Mouse (Mus musculus) thymus, adult 2 months (tissue): ENCODE measurements around the gene Synpo2l. TPM values are rescaled to one million over a fixed set of nuclear protein-coding genes. Genes with fewer than 3 reads are reported as not detected.
A peak's percentile ranks its signal among the peaks of the same experiment; 100 is the strongest.

Source experiments
- DNase-seq: peaks from one replicate; pipeline ENCODE4 v3.0.0; 2021
- H3K27ac ChIP-seq: fragments of 200-500 bp; 2 replicates; pipeline ENCODE4 v1.5.1; 2012; ENCODE audit warnings: low read length, control low read depth; ENCODE audit not compliant: control insufficient read depth, insufficient read depth
- H3K27me3 ChIP-seq: fragments of 200-500 bp; 2 replicates; pipeline ENCODE4 v1.6.1; 2012; ENCODE audit warnings: mild to moderate bottlenecking, low read length, moderate library complexity, mixed read lengths; ENCODE audit not compliant: control insufficient read depth, insufficient read depth
- H3K36me3 ChIP-seq: fragments of 200-500 bp; 2 replicates; pipeline ENCODE4 v1.6.1; 2012; ENCODE audit warnings: mild to moderate bottlenecking, low read length, moderate library complexity; ENCODE audit not compliant: control insufficient read depth, insufficient read depth
- H3K4me1 ChIP-seq: fragments of 200-500 bp; replicated peaks from 2 replicates; pipeline ENCODE4 v1.6.1; 2012; ENCODE audit warnings: low read length; ENCODE audit not compliant: control insufficient read depth, insufficient read depth
- H3K4me3 ChIP-seq: fragments of 200-500 bp; 2 replicates; pipeline ENCODE4 v1.5.1; 2012; ENCODE audit warnings: mild to moderate bottlenecking, low read length, control low read depth, moderate library complexity; ENCODE audit not compliant: control insufficient read depth, insufficient read depth
- CTCF ChIP-seq: fragments of 200-500 bp; IDR thresholded peaks from 2 replicates; pipeline ENCODE4 v1.5.1; 2012; ENCODE audit warnings: mild to moderate bottlenecking, control low read depth, low read length, moderate library complexity, borderline replicate concordance; ENCODE audit not compliant: control insufficient read depth, poor library complexity, insufficient read depth; ENCODE audit errors: extremely low read depth
- POLR2A ChIP-seq: fragments of 200-500 bp; IDR thresholded peaks from 2 replicates; pipeline ENCODE4 v1.6.1; 2012; ENCODE audit warnings: mild to moderate bottlenecking, low read length, control low read depth, moderate library complexity; ENCODE audit not compliant: control insufficient read depth, poor library complexity, insufficient read depth; ENCODE audit errors: extremely low read depth
- WGBS: fragments of 180-500 bp; shearing (Covaris S2); methylation state at CpG from one replicate; pipeline ENCODE4 v1.1.7; 2018; 5-methylcytosine and 5-hydroxymethylcytosine counted together
- polyA plus RNA-seq: library from polyadenylated mRNA; depleted of rRNA; stranded (reverse); fragments of >200 nt; gene quantifications from 2 replicates; pipeline ENCODE4 v1.2.3, GENCODE M21; 2012

Gene Synpo2l
- polyA plus RNA-seq, 1 experiment: 2.8 TPM

DNA sequence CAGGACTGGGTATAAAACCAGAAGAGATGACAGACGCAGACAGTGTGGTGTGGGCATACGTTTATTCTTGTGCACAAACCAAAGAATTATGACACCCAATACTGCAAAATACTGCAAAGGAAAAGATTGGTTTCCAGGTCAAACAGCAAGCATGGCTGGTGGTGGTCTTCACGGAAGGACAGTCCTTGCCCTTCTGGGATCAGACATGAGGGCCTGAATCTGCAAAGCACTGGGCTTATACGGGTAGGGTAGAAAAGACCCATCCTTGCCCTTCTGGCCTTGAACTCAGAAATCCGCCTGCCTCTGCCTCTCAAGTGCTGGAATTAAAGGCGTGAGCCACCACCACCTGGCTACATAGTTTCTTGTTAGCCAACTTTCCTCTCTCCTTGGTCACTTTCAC is 9.3 kb downstream of the Synpo2l start:
- Histone ChIP-seq H3K36me3 (no peaks in the 10 kb centered on the region), H3K27ac (no peak overlapping the region), H3K27me3 (no peaks in the 10 kb centered on the region), H3K4me1 (peaks cover 9% of the 10 kb centered on the region), H3K4me3 (no peak overlapping the region)
- DNase-seq: no peak
- TF ChIP-seq CTCF (no peak), POLR2A (no peak)
- 95% methylated on average over 6 of the region's 6 CpGs for WGBS

DNA sequence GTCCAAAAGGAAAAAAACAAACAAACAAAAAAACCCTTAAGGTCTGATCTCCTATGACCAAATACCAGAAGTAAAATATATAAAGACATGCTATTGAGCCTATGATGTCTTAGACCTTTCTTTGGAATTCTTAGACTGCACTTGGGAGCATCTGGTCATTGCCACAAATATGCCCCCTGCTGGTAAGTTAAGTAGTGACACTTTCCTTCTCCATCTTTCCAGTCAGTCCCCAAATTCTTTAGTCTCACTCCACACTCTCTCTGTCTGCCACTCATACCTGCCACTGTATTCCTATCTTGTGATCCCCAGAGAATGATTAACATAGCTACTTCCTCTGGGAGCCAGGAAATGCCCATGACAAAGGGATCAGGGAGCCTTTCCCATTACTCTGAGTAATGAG is 9.8 kb downstream of the Synpo2l start:
- Histone ChIP-seq H3K27me3 (no peaks in the 10 kb centered on the region), H3K36me3 (no peaks in the 10 kb centered on the region), H3K4me3 (no peak overlapping the region), H3K4me1 (peaks cover 9% of the 10 kb centered on the region; the same call in 1 of the 2 replicates), H3K27ac (no peak overlapping the region)
- peak; percentile 30 for DNase-seq
- TF ChIP-seq POLR2A (no peak), CTCF (no peak)

DNA sequence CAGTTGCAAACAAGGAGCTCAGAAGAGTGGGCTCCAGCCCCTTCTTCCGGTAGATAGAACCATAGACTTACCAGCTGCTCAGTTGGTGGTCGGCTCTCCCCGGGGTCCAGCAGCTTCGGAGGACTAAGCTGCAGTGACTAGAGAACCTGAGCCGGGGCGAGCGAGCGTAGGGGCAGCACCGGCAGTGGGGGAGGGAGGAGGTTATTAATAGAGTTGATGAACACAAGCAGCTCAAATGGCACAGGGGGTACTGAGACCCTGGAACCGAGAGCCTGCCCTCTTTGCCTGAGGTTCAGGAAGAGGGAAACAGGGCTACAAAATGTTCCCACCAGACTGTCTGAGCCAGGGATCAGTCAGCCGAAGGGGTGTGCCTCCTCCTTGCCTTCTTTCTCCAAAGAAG is 11.8 kb downstream of the Synpo2l start, which contains the start of gene Myoz1:
Gene Myoz1 (minus strand): TSS at position 180 of the 400 bp plus-strand sequence.
- Histone ChIP-seq H3K4me1 (peaks cover 5% of the 10 kb centered on the region; the same call in 1 of the 2 replicates), H3K36me3 (no peaks in the 10 kb centered on the region), H3K4me3 (no peak within 1 kb of the TSS), H3K27ac (no peak within 1 kb of the TSS), H3K27me3 (no peaks in the 10 kb centered on the region)
- DNase-seq: no peak
- TF ChIP-seq CTCF: no peak
- TF ChIP-seq POLR2A: no peak
- 95% methylated on average over 11 of the region's 11 CpGs for WGBS

DNA sequence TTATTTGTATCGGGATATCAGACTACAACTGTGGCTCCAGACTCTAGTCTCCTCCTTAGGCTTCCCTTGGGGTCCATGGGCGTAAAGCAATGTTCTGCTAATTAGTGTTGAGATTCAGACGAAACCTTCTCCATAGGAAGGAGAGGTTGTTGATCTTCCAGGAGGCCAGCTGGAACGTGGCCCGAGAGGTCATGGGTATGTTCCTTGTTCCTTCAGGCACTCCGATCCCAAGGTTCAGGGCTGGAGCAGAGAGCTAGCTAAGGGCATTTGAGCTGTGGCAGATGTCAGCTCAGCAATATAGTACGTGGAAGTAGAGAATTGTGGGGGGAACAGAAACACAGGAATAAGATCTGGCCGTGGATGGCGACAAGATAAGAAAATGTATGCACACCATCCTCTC is 12.4 kb downstream of the Synpo2l start:
- DNase-seq: no peak
- TF ChIP-seq CTCF (no peak), POLR2A (no peak)
- H3K4me1 ChIP-seq: 0 out of 2 replicates have a peak, but pooled peaks cover 2% of the 10 kb centered on the region
- H3K4me3 ChIP-seq: no peak overlapping the region
- 96% methylated on average over 9 of the region's 9 CpGs for WGBS
- H3K27me3 ChIP-seq: no peaks in the 10 kb centered on the region
- no peaks in the 10 kb centered on the region for H3K36me3 ChIP-seq
- H3K27ac ChIP-seq: no peak overlapping the region

DNA sequence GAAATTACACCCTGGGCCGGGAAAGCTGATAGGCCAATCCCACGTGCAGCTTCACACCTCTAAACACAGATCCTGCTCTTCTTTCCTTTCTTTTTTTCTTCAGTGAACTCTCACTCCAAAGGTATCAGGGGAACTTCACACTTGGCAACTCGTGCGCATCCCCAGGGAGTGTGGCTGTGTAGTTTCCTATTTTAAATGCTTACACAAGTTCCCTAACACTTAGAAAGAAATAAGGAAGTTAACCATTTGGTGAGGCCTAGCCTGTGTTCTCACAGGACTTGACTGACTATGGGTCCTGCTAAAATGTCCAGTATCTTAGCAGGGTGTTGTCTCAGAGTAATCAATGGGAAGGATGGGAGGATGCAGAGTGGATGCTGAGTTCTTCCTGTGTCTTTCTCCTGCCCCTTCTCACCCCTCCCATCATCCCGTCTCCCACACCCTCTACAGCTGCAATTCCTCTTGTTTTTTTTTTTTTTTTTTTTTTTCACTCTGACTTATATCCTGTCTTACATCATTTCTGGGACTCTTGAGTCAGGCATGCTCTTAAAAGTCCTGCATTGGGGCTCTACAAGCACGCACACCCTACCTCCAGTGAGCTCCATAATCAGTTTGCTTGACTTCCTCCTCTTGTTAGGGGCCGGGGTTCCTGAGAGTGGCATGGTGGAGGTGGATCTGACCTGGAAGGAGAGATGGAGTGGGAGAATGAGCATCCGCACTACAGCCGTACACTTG is 13.3 kb downstream of the Synpo2l start:
- no peaks in the 10 kb centered on the region for H3K27me3 ChIP-seq
- no peaks in the 10 kb centered on the region for H3K36me3 ChIP-seq
- H3K4me1 ChIP-seq: no peaks in the 10 kb centered on the region
- TF ChIP-seq POLR2A (no peak), CTCF (no peak)
- no peak overlapping the region for H3K4me3 ChIP-seq
- no peak overlapping the region for H3K27ac ChIP-seq
- DNase-seq: no peak
- WGBS: 87% methylated on average over 9 of the region's 9 CpGs

DNA sequence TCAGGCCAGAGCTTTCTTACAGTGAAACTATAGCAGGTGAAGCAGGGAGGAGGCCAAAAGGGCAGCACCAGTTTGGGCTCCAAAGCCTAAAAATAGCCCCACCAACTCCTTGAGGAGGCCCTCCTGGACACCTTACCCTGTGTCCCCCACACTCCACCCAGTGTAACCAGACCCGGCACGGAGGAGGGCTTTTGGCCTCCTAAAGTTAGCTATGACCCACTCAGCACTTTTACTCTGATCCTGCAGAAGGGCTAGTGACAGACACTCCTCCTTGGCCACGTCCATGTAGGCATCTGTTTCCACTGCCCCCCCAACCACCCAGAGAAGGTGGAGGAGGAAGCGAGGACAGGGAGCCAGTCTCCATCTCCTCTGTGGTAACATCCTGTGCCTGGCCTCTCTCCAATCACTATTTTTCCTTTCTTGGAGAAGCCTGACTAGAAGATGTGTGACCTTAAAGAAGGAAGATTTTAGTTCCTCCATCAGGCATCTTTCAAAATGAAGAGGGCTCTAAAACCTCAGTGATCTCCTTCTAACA is 16.4 kb downstream of the Synpo2l start:
- no peak overlapping the region for H3K4me3 ChIP-seq
- H3K4me1 ChIP-seq: no peaks in the 10 kb centered on the region
- no peak for DNase-seq
- WGBS: 81% methylated on average over 4 of the region's 4 CpGs
- no peaks in the 10 kb centered on the region for H3K36me3 ChIP-seq
- TF ChIP-seq CTCF (no peak), POLR2A (no peak)
- no peaks in the 10 kb centered on the region for H3K27me3 ChIP-seq
- H3K27ac ChIP-seq: no peak overlapping the region

DNA sequence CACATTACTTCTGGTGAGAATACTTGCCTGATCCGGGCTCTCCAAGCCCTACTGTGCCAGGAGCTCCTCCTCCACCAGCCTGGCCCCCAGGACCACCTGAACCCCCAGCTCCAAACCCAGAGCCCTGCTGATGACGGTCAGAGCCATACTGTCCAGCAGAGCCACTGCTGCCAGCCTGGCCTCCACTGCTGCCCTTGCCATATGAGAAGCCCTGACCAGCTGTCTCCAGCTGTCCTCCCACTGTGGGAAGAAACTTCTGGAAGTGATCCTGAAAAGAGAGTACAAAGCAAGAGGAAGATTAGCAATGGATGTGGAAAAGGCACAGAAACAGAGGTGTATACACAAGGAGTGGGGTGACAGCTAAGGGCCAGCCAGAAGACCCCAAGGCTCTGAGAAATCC is 17.2 kb downstream of the Synpo2l start:
- H3K36me3 ChIP-seq: no peaks in the 10 kb centered on the region
- no peaks in the 10 kb centered on the region for H3K4me1 ChIP-seq
- 90% methylated on average over 2 of the region's 2 CpGs for WGBS
- H3K27me3 ChIP-seq: no peaks in the 10 kb centered on the region
- TF ChIP-seq POLR2A: no peak
- H3K27ac ChIP-seq: no peak overlapping the region
- DNase-seq: no peak
- no peak overlapping the region for H3K4me3 ChIP-seq
